Comparison of ENCODE assay signal across 17 mouse cellular contexts in the genomic region with DNA sequence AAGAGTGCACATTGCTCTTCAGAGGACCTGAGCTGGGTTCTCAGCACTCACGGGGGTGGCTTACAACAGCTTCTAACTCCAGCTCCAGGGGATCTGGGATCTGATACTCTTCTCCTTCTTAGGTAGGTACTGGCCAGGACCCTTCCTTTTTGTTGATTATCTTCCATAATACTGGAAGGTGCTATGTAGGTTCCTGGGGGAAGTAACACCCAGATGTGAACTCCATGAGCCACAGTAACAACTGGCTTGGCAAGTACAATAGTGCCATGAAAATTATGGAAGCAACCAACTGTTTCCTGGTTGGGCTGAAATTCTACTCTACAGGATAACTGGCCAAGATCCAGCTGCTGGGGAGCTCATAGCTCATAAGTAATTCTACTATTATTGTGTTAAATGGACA. TPM values are rescaled to one million over a fixed set of nuclear protein-coding genes. Genes with fewer than 3 reads are reported as not detected.
DNase-seq lines count a peak whose midpoint lies in the region; ATAC-seq and TF ChIP-seq lines count a peak whose summit lies in the region.
"Had no signal": no experiment of that assay in that cellular context is flagged by ENCODE, and none has a peak within 500 bp of the region (broad histone marks: within the 10 kb centered on the region; RNA-seq: fewer than 3 reads in every experiment).

No protein-coding gene starts in this region.

- TF ChIP-seq CTCF in gastrocnemius, adult 2 months (IDR thresholded peaks at IDR 0.05): no peak
- TF ChIP-seq CTCF in lung, postnatal 0 days (IDR thresholded peaks at IDR 0.05): no peak
- no peak for TF ChIP-seq CTCF in stomach, postnatal 0 days (IDR thresholded peaks at IDR 0.05; ENCODE audit: low read depth)

- TF ChIP-seq EP300 in lung, postnatal 0 days (IDR thresholded peaks at IDR 0.05): no peak
- no peak for TF ChIP-seq EP300 in stomach, postnatal 0 days (optimal IDR thresholded peaks at IDR 0.05)

- intact Hi-C loops in gastrocnemius, adult 2 months (cut with DNase I): no loop called here
- intact Hi-C loops in gastrocnemius, postnatal 36 days (cut with DNase I): no loop called here

- H3K27me3 ChIP-seq in lung, postnatal 0 days (replicated peaks; ENCODE audit: insufficient read depth, low read length): no peaks in the 10 kb centered on the region
- no peaks in the 10 kb centered on the region for H3K27me3 ChIP-seq in stomach, postnatal 0 days (ENCODE audit: control insufficient read depth, insufficient read depth, low read length)
- H3K27me3 ChIP-seq in forebrain, embryonic 10.5 days (ENCODE audit: poor library complexity, severe bottlenecking): no peaks in the 10 kb centered on the region
- H3K27me3 ChIP-seq: embryonic facial prominence, embryonic 12.5 days; forebrain, embryonic 13.5 days; hindbrain, embryonic 13.5 days had no signal

- peak overlapping the region; percentile 100 for H3K27ac ChIP-seq in gastrocnemius, adult 2 months
- H3K27ac ChIP-seq in lung, postnatal 0 days (ENCODE audit: low read length): peak overlapping the region; percentile 100; the same call in 1 of the 2 replicates
- H3K27ac ChIP-seq in stomach, postnatal 0 days (replicated peaks): 0 out of 2 replicates have a peak overlapping the region, but pooled peaks have one; percentile 4
- H3K27ac ChIP-seq in forebrain, embryonic 10.5 days: no peak overlapping the region
- H3K27ac ChIP-seq: embryonic facial prominence, embryonic 12.5 days; forebrain, embryonic 13.5 days; hindbrain, embryonic 13.5 days; hindbrain, postnatal 0 days had no signal

- no peak for ATAC-seq in lung, postnatal 0 days
- ATAC-seq in stomach, postnatal 0 days (ENCODE audit: low FRiP score, low TSS enrichment): no peak
- ATAC-seq: forebrain, embryonic 13.5 days; hindbrain, postnatal 0 days had no signal

- H3K36me3 ChIP-seq in lung, postnatal 0 days (ENCODE audit: insufficient read depth, low read length): no peaks in the 10 kb centered on the region
- H3K36me3 ChIP-seq in stomach, postnatal 0 days (ENCODE audit: control insufficient read depth, insufficient read depth, low read length): no peaks in the 10 kb centered on the region
- H3K36me3 ChIP-seq in forebrain, embryonic 10.5 days (replicated peaks): no peaks in the 10 kb centered on the region
- H3K36me3 ChIP-seq: embryonic facial prominence, embryonic 12.5 days; hindbrain, embryonic 13.5 days had no signal

- H3K9me3 ChIP-seq in lung, postnatal 0 days (ENCODE audit: low read length): no peaks in the 10 kb centered on the region
- no peaks in the 10 kb centered on the region for H3K9me3 ChIP-seq in stomach, postnatal 0 days (ENCODE audit: control insufficient read depth, low read length)
- H3K9me3 ChIP-seq in forebrain, embryonic 10.5 days: no peaks in the 10 kb centered on the region
- H3K9me3 ChIP-seq: embryonic facial prominence, embryonic 12.5 days; forebrain, embryonic 13.5 days; hindbrain, embryonic 13.5 days had no signal

- H3K9ac ChIP-seq in lung, postnatal 0 days (replicated peaks; ENCODE audit: low read depth): no peak overlapping the region
- H3K9ac ChIP-seq in stomach, postnatal 0 days (ENCODE audit: low read length): no peak overlapping the region
- H3K9ac ChIP-seq: embryonic facial prominence, embryonic 12.5 days; forebrain, embryonic 13.5 days; hindbrain, embryonic 13.5 days had no signal

- H3K4me2 ChIP-seq in lung, postnatal 0 days (replicated peaks; ENCODE audit: low read depth, low read length): no peak overlapping the region
- no peak overlapping the region for H3K4me2 ChIP-seq in stomach, postnatal 0 days (replicated peaks; ENCODE audit: low read depth)
- H3K4me2 ChIP-seq: embryonic facial prominence, embryonic 12.5 days; forebrain, embryonic 13.5 days; hindbrain, embryonic 13.5 days had no signal

- no peak overlapping the region for H3K4me3 ChIP-seq in gastrocnemius, adult 2 months
- H3K4me3 ChIP-seq in lung, postnatal 0 days (ENCODE audit: low read depth, low read length): no peak overlapping the region
- no peak overlapping the region for H3K4me3 ChIP-seq in stomach, postnatal 0 days (ENCODE audit: low read depth, low read length)
- H3K4me3 ChIP-seq in forebrain, embryonic 10.5 days: no peak overlapping the region
- H3K4me3 ChIP-seq: embryonic facial prominence, embryonic 12.5 days; forebrain, embryonic 13.5 days; hindbrain, embryonic 13.5 days had no signal

- WGBS in lung, postnatal 0 days: 87% methylated on average over 1 of the region's 1 CpGs
- WGBS in stomach, postnatal 0 days: 82% methylated on average over 1 of the region's 1 CpGs
- WGBS in forebrain, embryonic 10.5 days: 90% methylated on average over 1 of the region's 1 CpGs

- peaks cover 10% of the 10 kb centered on the region; the same call in 1 of the 2 replicates for H3K4me1 ChIP-seq in lung, postnatal 0 days (ENCODE audit: insufficient read depth, low read depth, low read length)
- H3K4me1 ChIP-seq in stomach, postnatal 0 days (replicated peaks; ENCODE audit: control insufficient read depth, insufficient read depth): no peaks in the 10 kb centered on the region
- H3K4me1 ChIP-seq in forebrain, embryonic 10.5 days: peaks cover 26% of the 10 kb centered on the region

- DNase-seq in gastrocnemius, adult 2 months: no peak
- no peak for DNase-seq in gastrocnemius, postnatal 36 days
- DNase-seq in lung, postnatal 0 days (ENCODE audit: low spot score): no peak
- no peak for DNase-seq in lung, postnatal 4 days
- peak; percentile 48 for DNase-seq in adipocyte (ENCODE audit: low spot score)
- no peak for DNase-seq in stomach, postnatal 0 days (ENCODE audit: low spot score)
- DNase-seq in forebrain, embryonic 10.5 days (ENCODE audit: extremely low spot score, low spot score): no peak
- DNase-seq in gastrocnemius, postnatal 4 days (ENCODE audit: low spot score in 2 of 2): no peak
- DNase-seq: adrenal gland, postnatal 10 days; cerebellum, adult 11-12 months; cerebellum, adult 9-10 months; cerebellum, postnatal 25 days; heart, postnatal 10 days had no signal

RNA-seq across cellular contexts. Expression of a gene that starts 1.9 kb away (rescaled TPM):
- 10 to 100 TPM; 69.6 to 76.1 TPM for total RNA-seq in gastrocnemius, adult 2 months (2021)
- 10 to 100 TPM; 60.7 to 64.9 TPM for total RNA-seq in gastrocnemius, postnatal 36 days (2021)
- 26.3 and 28.0 TPM in 2 replicates for polyA plus RNA-seq in lung, postnatal 0 days (2015; fragmentation: Nextera tagmentation; extraction: Ambion mirVana)
- polyA plus RNA-seq in stomach, postnatal 0 days (2015; fragmentation: Nextera tagmentation; extraction: Ambion mirVana): 13.8 and 14.3 TPM in 2 replicates
- polyA plus RNA-seq in forebrain, embryonic 10.5 days (2016; fragmentation: Nextera tagmentation; extraction: Ambion mirVana): 12.0 and 13.8 TPM in 2 replicates
- 10 to 100 TPM; 89.7 to 91.0 TPM for total RNA-seq in gastrocnemius, postnatal 4 days (2021)

RNA-seq across cellular contexts. Expression of a gene that starts 42.7 kb away (rescaled TPM):
- total RNA-seq in gastrocnemius, adult 2 months (2021): 1 to 10 TPM in 1 of 2 experiments, under 1 TPM in 1; 0.84 to 1.4 TPM
- total RNA-seq in gastrocnemius, postnatal 36 days (2021): 1 to 10 TPM; 1.9 to 2.1 TPM
- polyA plus RNA-seq in lung, postnatal 0 days (2015; fragmentation: Nextera tagmentation; extraction: Ambion mirVana): 5.7 and 6.9 TPM in 2 replicates
- polyA plus RNA-seq in stomach, postnatal 0 days (2015; fragmentation: Nextera tagmentation; extraction: Ambion mirVana): 18.4 and 23.3 TPM in 2 replicates
- 9.0 and 9.3 TPM in 2 replicates for polyA plus RNA-seq in forebrain, embryonic 10.5 days (2016; fragmentation: Nextera tagmentation; extraction: Ambion mirVana)
- total RNA-seq in gastrocnemius, postnatal 4 days (2021): 1 to 10 TPM; 3.2 to 3.3 TPM
